8 mouse cellular contexts compared by ENCODE assay signal in the genomic region with DNA sequence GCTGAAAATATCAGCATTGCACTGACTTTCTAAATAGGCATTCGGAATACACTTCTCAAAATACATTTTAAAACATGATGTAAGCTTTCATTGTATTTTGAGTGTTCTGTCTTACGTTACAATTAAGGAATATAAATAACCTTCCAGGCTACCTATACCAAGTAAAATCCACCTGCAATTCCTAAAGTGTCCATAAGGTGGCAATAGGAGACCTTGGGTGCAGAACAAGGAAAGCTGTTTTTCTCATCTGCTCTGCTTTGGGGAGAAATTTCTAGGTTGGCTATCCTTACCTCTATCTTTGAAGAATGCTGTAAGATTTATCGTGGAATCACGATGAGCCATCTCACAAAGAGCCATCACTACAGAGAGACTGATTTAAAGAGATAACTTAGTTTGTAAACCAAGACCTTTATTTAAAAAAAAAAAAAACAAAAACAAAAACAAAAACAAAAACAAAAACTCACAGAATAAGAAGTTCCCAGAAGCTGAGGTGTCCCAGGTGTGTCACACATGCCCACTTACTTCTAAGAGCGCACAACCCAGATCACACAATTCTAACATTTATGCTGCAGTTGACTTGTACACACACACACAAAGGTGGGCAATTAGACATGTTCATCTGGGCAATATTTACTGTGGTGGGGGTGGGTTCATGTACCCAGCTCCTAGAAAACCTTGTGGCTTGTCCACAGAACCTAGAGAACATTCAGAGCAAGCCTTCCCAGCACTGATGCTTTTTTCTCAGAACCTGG.
DNase-seq lines count a peak whose midpoint lies in the region; ATAC-seq and TF ChIP-seq lines count a peak whose summit lies in the region.

No protein-coding gene starts in this region.

- no peak for TF ChIP-seq CTCF in thymus, adult 2 months (IDR thresholded peaks at IDR 0.05; ENCODE audit: borderline replicate concordance, control insufficient read depth, extremely low read depth, insufficient read depth, low read length, poor library complexity)

- no peaks in the 10 kb centered on the region for H3K9me3 ChIP-seq in forebrain, embryonic 12.5 days

- DNase-seq in frontal cortex, postnatal 14 days (ENCODE audit: low spot score in 2 of 2), result no peak
- DNase-seq in thymus, postnatal 14 days, result peak; percentile 25
- DNase-seq in thymus, adult 2 months, result no peak
- peak; percentile 19 to 57 for DNase-seq in kidney, postnatal 36 days
- DNase-seq in retina, adult 2 months (ENCODE audit: low read depth, low spot score), result peak; percentile 61
- no peak for DNase-seq in urinary bladder, postnatal 14 days (ENCODE audit: low spot score)

- no peak overlapping the region for H3K9ac ChIP-seq in forebrain, embryonic 12.5 days

- TF ChIP-seq POLR2A in thymus, adult 2 months (IDR thresholded peaks at IDR 0.05; ENCODE audit: control insufficient read depth, extremely low read depth, insufficient read depth, low read length, poor library complexity), result no peak

- H3K27ac ChIP-seq in thymus, adult 2 months (ENCODE audit: control insufficient read depth, insufficient read depth, low read length), result no peak overlapping the region
- H3K27ac ChIP-seq in forebrain, embryonic 12.5 days, result no peak overlapping the region

- peak; percentile 89 for ATAC-seq in frontal cortex, adult (ENCODE audit: low TSS enrichment)
- ATAC-seq in forebrain, embryonic 12.5 days (ENCODE audit: low FRiP score), result peak; percentile 51; the same call in 1 of the 2 replicates

- H3K27me3 ChIP-seq in thymus, adult 2 months (ENCODE audit: control insufficient read depth, insufficient read depth, low read length), result no peaks in the 10 kb centered on the region
- no peaks in the 10 kb centered on the region for H3K27me3 ChIP-seq in forebrain, embryonic 12.5 days

- no peaks in the 10 kb centered on the region for H3K4me1 ChIP-seq in thymus, adult 2 months (replicated peaks; ENCODE audit: control insufficient read depth, insufficient read depth, low read length)
- no peaks in the 10 kb centered on the region for H3K4me1 ChIP-seq in forebrain, embryonic 12.5 days

- H3K36me3 ChIP-seq in thymus, adult 2 months (ENCODE audit: control insufficient read depth, insufficient read depth, low read length), result no peaks in the 10 kb centered on the region
- no peaks in the 10 kb centered on the region for H3K36me3 ChIP-seq in forebrain, embryonic 12.5 days (replicated peaks)

- no peak overlapping the region for H3K4me3 ChIP-seq in thymus, adult 2 months (ENCODE audit: control insufficient read depth, insufficient read depth, low read length)
- no peak overlapping the region for H3K4me3 ChIP-seq in forebrain, embryonic 12.5 days (replicated peaks)

- no peak overlapping the region for H3K4me2 ChIP-seq in forebrain, embryonic 12.5 days

- WGBS in thymus, adult 2 months, result 29% methylated on average over 5 of the region's 5 CpGs
- 38% methylated on average over 5 of the region's 5 CpGs for WGBS in forebrain, embryonic 12.5 days

Comparison
In these comparisons a context has a peak if more than half of its experiments do, and no peak if none do; other contexts are left out.
1. DNase-seq: peak in thymus, postnatal 14 days (single experiment), kidney, postnatal 36 days (2 of 2) and retina, adult 2 months (single experiment); none in frontal cortex, postnatal 14 days (0 of 2), thymus, adult 2 months (single experiment) and urinary bladder, postnatal 14 days (single experiment).